ENCODE assay signal across 25 mouse cellular contexts in the genomic region with DNA sequence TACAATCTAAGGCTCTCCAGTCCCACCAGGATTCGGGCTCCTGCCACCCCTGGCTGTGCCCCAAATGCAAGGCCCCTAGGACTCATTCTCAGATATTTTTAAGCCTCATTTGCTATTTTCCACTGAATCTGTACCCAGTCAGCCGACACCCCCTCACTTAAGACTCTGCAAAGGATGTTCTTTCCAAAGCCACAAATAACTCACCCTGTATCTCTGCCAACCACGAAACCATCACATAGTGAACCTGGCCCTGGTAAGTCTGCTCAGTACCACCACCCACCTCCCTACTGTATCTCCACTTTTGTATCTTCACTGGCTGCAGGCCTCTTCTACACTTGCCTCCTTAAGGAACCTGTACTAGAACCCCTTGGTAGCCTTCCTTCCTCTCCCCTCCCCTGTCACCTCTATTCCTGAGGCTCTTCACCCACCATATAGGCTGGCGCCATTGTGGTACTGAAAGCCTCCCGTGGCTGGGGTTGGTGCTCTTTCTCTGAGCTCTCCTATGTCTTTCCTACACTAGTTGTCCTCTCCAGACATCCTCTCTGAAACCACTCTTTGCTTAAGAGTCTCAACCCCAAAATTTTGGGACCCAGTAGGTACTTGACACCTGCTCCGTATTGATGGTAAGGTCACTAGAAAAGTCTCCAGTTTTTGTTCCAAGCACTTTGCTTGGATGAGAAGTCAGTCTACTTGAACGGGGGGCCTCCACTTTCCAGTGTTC. TPM values are rescaled to one million over a fixed set of nuclear protein-coding genes. Genes with fewer than 3 reads are reported as not detected.
DNase-seq lines count a peak whose midpoint lies in the region; ATAC-seq lines count a peak whose summit lies in the region.
"Had no signal": no experiment of that assay in that cellular context is flagged by ENCODE, and none has a peak within 500 bp of the region (broad histone marks: within the 10 kb centered on the region; RNA-seq: fewer than 3 reads in every experiment).

No protein-coding gene starts in this region.

- peaks cover 8% of the 10 kb centered on the region for H3K36me3 ChIP-seq in heart, embryonic 11.5 days (ENCODE audit: control insufficient read depth, insufficient read depth, low read length)

- no peak for DNase-seq in frontal cortex, postnatal 14 days (ENCODE audit: low spot score in 2 of 2)
- peak; percentile 47 to 54 for DNase-seq in right cerebral cortex, adult 2 months (ENCODE audit: low spot score in 2 of 2)
- no peak for DNase-seq in right cerebral cortex, postnatal 14 days
- peak; percentile 39 to 58 for DNase-seq in left cerebral cortex, adult 9 months (ENCODE audit: low spot score in 2 of 2)
- DNase-seq in T-cell, adult 2 months (ENCODE audit: low spot score): no peak
- DNase-seq in adrenal gland, postnatal 4 days (ENCODE audit: low spot score in 2 of 2): no peak
- DNase-seq: cerebellum, adult 18-20 months; cerebellum, postnatal 25 days; forebrain, postnatal 0 days; heart, postnatal 10 days; kidney, adult 8-10 months; kidney, postnatal 10 days; liver, postnatal 0 days; thymus, adult 2 months; thymus, postnatal 4 days had no signal

- ATAC-seq in frontal cortex, adult (ENCODE audit: low TSS enrichment): peak; percentile 76
- ATAC-seq in heart, embryonic 11.5 days (replicated peaks; ENCODE audit: insufficient number of reproducible peaks, low FRiP score, low TSS enrichment): no peak
- ATAC-seq: forebrain, postnatal 0 days; intestine, embryonic 15.5 days; liver, postnatal 0 days; lung, postnatal 0 days had no signal

- H3K4me1 ChIP-seq in heart, embryonic 11.5 days (ENCODE audit: control insufficient read depth, insufficient read depth, low read length): peaks cover under 1% of the 10 kb centered on the region; the same call in 1 of the 2 replicates
- H3K4me1 ChIP-seq: heart, embryonic 12.5 days; hindbrain, embryonic 15.5 days; intestine, embryonic 15.5 days; neural tube, embryonic 15.5 days had no signal

- H3K9me3 ChIP-seq in heart, embryonic 11.5 days (replicated peaks; ENCODE audit: control insufficient read depth, low read length): no peaks in the 10 kb centered on the region
- H3K9me3 ChIP-seq: embryonic facial prominence, embryonic 12.5 days; heart, embryonic 12.5 days; hindbrain, embryonic 15.5 days; intestine, embryonic 15.5 days; neural tube, embryonic 15.5 days had no signal

- no peak overlapping the region for H3K4me3 ChIP-seq in heart, embryonic 11.5 days (ENCODE audit: low read depth, low read length)
- H3K4me3 ChIP-seq: embryonic facial prominence, embryonic 12.5 days; heart, embryonic 12.5 days; hindbrain, embryonic 15.5 days; intestine, embryonic 15.5 days; neural tube, embryonic 15.5 days had no signal

- 83% methylated on average over 7 of the region's 7 CpGs for WGBS in heart, embryonic 11.5 days (ENCODE audit: insufficient replicate concordance)

- H3K27me3 ChIP-seq in heart, embryonic 11.5 days (ENCODE audit: control insufficient read depth, insufficient read depth, low read length): no peaks in the 10 kb centered on the region
- H3K27me3 ChIP-seq: embryonic facial prominence, embryonic 12.5 days; heart, embryonic 12.5 days; hindbrain, embryonic 15.5 days; intestine, embryonic 15.5 days; neural tube, embryonic 15.5 days had no signal

- H3K9ac ChIP-seq in heart, embryonic 11.5 days (ENCODE audit: low read depth, low read length): no peak overlapping the region
- H3K9ac ChIP-seq: embryonic facial prominence, embryonic 12.5 days; forebrain, postnatal 0 days; heart, embryonic 12.5 days; hindbrain, embryonic 15.5 days; intestine, embryonic 15.5 days; liver, postnatal 0 days; neural tube, embryonic 15.5 days had no signal

- H3K4me2 ChIP-seq in heart, embryonic 11.5 days: no peak overlapping the region
- H3K4me2 ChIP-seq: embryonic facial prominence, embryonic 12.5 days; heart, embryonic 12.5 days; hindbrain, embryonic 15.5 days; intestine, embryonic 15.5 days; neural tube, embryonic 15.5 days had no signal

- H3K27ac ChIP-seq in heart, embryonic 11.5 days (ENCODE audit: low read depth, low read length): no peak overlapping the region
- H3K27ac ChIP-seq: embryonic facial prominence, embryonic 12.5 days; hindbrain, embryonic 15.5 days; intestine, embryonic 15.5 days; macrophage; neural tube, embryonic 15.5 days had no signal

RNA-seq across cellular contexts. Expression of gene Cd101, which starts 32.7 kb away (rescaled TPM):
- total RNA-seq in adrenal gland, postnatal 4 days (2021): under 1 TPM; 0.08 to 0.25 TPM
- polyA plus RNA-seq in heart, embryonic 11.5 days (2014; fragmentation: Nextera tagmentation; extraction: Ambion mirVana): 0.26 and 0.45 TPM in 2 replicates
- total RNA-seq: liver, adult 2 months had no signal
- polyA plus RNA-seq: neural tube, embryonic 15.5 days had no signal

RNA-seq across cellular contexts. Expression of gene Ptgfrn, which starts 48.1 kb away (rescaled TPM):
- total RNA-seq in adrenal gland, postnatal 4 days (2021): 10 to 100 TPM; 49.4 to 49.5 TPM
- 7.4 and 8.3 TPM in 2 replicates for polyA plus RNA-seq in heart, embryonic 11.5 days (2014; fragmentation: Nextera tagmentation; extraction: Ambion mirVana)

Comparison
In these comparisons a context has a peak if more than half of its experiments do, and no peak if none do; other contexts are left out.
1. DNase-seq: peak in right cerebral cortex, adult 2 months (2 of 2) and left cerebral cortex, adult 9 months (2 of 2); none in frontal cortex, postnatal 14 days (0 of 2), right cerebral cortex, postnatal 14 days (single experiment), T-cell, adult 2 months (single experiment) and adrenal gland, postnatal 4 days (0 of 2).